Mouse (Mus musculus): ENCODE measurements around the gene Sbno1. TPM values are rescaled to one million over a fixed set of nuclear protein-coding genes. Genes with fewer than 3 reads are reported as not detected.
"Not testable (repeated sequence)": the region's sequence is repeated elsewhere in the genome, so short reads cannot be mapped to it uniquely, and the experiment has no call there.

Gene Sbno1
- total and polyA plus RNA-seq, 3 experiments: 11.3 to 62.9 (median 58.8) TPM

DNA sequence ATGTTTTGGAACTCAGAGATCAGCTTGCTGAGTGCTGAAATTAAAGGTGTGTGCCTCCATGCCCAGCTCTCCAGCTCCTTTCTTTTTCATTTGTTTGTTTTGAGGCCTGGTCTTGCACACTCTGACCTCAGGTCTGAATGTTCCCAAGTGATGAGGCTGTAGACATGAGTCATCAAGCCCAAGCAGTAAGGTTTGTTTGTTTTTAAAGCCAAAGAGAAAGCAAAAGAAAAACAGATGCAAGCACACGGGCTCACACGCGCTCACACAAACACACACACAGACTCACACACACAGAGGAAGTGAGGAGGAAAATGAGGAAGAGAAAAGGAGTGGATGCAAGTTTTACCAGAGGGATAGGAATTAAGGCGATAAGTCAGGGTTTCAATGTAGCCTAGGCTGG is 48.7 kb downstream of the Sbno1 start:
- intact Hi-C loops (cut with DNase I): no loop called here
- Histone ChIP-seq H3K4me1 (ENCODE audit: control insufficient read depth, insufficient read depth, low read length) (no peaks in the 10 kb centered on the region), H3K36me3 (ENCODE audit: control insufficient read depth, insufficient read depth, low read length) (peaks cover 8% of the 10 kb centered on the region), H3K27ac (no peak overlapping the region), H3K9ac (ENCODE audit: low read depth, low read length) (no peak overlapping the region), H3K4me3 (no peak overlapping the region), H3K27me3 (ENCODE audit: control insufficient read depth, insufficient read depth, low read length) (no peaks in the 10 kb centered on the region), H3K79me2 (replicated peaks; ENCODE audit: control insufficient read depth, insufficient read depth, low read length) (no peaks in the 10 kb centered on the region)
- WGBS: 76% methylated on average over 4 of the region's 4 CpGs
- TF ChIP-seq POLR2A (IDR thresholded peaks at IDR 0.05; ENCODE audit: insufficient read depth, low read depth, low read length) (no peak), CTCF (IDR thresholded peaks at IDR 0.05) (no peak), EP300 (IDR thresholded peaks at IDR 0.05; ENCODE audit: insufficient read depth, low read depth, low read length) (no peak)
- no peak for DNase-seq

DNA sequence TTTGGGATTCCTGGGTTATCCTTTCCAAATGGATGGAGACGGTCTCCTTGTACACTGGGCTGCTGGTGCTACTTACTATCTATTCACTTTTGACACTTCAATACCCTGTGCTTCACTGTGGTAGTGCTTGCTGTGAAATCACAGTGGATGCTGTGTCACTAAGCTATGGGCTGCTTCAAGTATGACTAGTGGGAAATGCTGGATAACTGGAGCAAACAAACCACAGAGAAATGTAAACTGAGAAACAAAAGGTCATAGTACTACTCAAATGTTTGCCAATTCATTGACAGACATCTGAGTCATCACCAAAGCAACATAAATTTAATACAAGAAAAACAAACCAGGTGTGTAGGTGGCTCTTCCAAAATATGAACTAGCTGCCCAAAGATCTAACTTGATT is 49.4 kb downstream of the Sbno1 start:
- H3K4me3 ChIP-seq: no peak overlapping the region
- no peaks in the 10 kb centered on the region for H3K79me2 ChIP-seq (replicated peaks; ENCODE audit: control insufficient read depth, insufficient read depth, low read length)
- H3K27me3 ChIP-seq (ENCODE audit: control insufficient read depth, insufficient read depth, low read length): no peaks in the 10 kb centered on the region
- H3K27ac ChIP-seq: no peak overlapping the region
- peaks cover 6% of the 10 kb centered on the region for H3K36me3 ChIP-seq (ENCODE audit: control insufficient read depth, insufficient read depth, low read length)
- H3K4me1 ChIP-seq (ENCODE audit: control insufficient read depth, insufficient read depth, low read length): no peaks in the 10 kb centered on the region
- intact Hi-C loops (cut with DNase I): no loop called here
- 92% methylated on average over 1 of the region's 1 CpGs for WGBS
- no peak for DNase-seq
- TF ChIP-seq CTCF (IDR thresholded peaks at IDR 0.05): no peak
- no peak overlapping the region for H3K9ac ChIP-seq (ENCODE audit: low read depth, low read length)

DNA sequence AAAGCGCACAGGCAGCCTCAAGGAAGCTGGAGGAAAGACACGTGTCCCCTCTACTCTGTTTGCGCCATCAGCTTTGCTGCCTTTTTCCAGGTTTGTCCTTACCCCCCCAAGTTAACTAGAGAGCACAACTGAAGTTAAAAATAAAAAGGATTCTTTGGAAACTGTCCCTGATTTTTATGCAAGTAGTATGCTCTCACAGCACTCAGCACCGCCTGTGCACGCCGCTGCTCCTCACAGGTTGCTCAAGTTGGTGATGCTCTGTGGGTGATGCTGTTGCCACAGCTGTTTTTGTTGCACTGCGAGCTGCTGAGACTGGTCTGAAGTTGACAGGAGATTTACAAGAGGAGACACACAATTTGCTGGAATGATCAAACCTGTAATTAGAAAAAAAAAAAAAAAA is 51.5 kb downstream of the Sbno1 start:
- no peaks in the 10 kb centered on the region for H3K27me3 ChIP-seq (ENCODE audit: control insufficient read depth, insufficient read depth, low read length)
- H3K27ac ChIP-seq: no peak overlapping the region
- no peak for TF ChIP-seq CTCF (IDR thresholded peaks at IDR 0.05)
- no peak for TF ChIP-seq EP300 (IDR thresholded peaks at IDR 0.05; ENCODE audit: insufficient read depth, low read depth, low read length)
- TF ChIP-seq POLR2A (IDR thresholded peaks at IDR 0.05; ENCODE audit: insufficient read depth, low read depth, low read length): no peak
- H3K36me3 ChIP-seq (ENCODE audit: control insufficient read depth, insufficient read depth, low read length): no peaks in the 10 kb centered on the region; the same call in 1 of the 2 replicates
- no peaks in the 10 kb centered on the region for H3K4me1 ChIP-seq (ENCODE audit: control insufficient read depth, insufficient read depth, low read length)
- intact Hi-C loops (cut with DNase I): no loop called here
- DNase-seq: no peak
- H3K9ac ChIP-seq (ENCODE audit: low read depth, low read length): no peak overlapping the region
- no peak overlapping the region for H3K4me3 ChIP-seq
- H3K79me2 ChIP-seq (replicated peaks; ENCODE audit: control insufficient read depth, insufficient read depth, low read length): no peaks in the 10 kb centered on the region
- 96% methylated on average over 7 of the region's 7 CpGs for WGBS

DNA sequence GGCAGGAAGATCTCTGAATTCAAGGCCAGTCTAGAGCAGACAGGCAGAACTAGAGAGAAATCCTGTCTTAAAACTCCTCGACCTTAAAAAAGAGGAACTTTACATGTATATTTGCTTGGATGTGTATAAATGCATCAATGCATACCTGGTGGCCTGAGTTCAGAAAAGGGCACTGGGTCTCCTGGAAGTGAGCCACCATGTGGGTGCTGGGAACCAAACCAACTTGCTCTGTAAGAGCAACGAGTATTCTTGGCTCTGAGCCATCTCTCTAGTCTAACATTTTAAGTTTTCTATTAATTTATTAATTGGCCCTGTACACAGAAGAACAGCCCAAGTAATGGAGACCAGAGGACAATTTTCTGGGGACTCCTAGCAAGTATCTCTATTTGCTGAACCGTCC is 59.1 kb downstream of the Sbno1 start:
- Histone ChIP-seq H3K79me2 (replicated peaks; ENCODE audit: control insufficient read depth, insufficient read depth, low read length) (no peaks in the 10 kb centered on the region), H3K27me3 (ENCODE audit: control insufficient read depth, insufficient read depth, low read length) (no peaks in the 10 kb centered on the region), H3K4me1 (ENCODE audit: control insufficient read depth, insufficient read depth, low read length) (no peaks in the 10 kb centered on the region), H3K9ac (ENCODE audit: low read depth, low read length) (no peak overlapping the region), H3K4me3 (no peak overlapping the region), H3K27ac (no peak overlapping the region), H3K36me3 (ENCODE audit: control insufficient read depth, insufficient read depth, low read length) (no peaks in the 10 kb centered on the region; the same call in 1 of the 2 replicates)
- TF ChIP-seq CTCF (IDR thresholded peaks at IDR 0.05) (no peak), POLR2A (IDR thresholded peaks at IDR 0.05; ENCODE audit: insufficient read depth, low read depth, low read length) (no peak), EP300 (IDR thresholded peaks at IDR 0.05; ENCODE audit: insufficient read depth, low read depth, low read length) (no peak)
- intact Hi-C loops (cut with DNase I): no loop called here
- 63% methylated on average over 3 of the region's 3 CpGs for WGBS
- no peak for DNase-seq

DNA sequence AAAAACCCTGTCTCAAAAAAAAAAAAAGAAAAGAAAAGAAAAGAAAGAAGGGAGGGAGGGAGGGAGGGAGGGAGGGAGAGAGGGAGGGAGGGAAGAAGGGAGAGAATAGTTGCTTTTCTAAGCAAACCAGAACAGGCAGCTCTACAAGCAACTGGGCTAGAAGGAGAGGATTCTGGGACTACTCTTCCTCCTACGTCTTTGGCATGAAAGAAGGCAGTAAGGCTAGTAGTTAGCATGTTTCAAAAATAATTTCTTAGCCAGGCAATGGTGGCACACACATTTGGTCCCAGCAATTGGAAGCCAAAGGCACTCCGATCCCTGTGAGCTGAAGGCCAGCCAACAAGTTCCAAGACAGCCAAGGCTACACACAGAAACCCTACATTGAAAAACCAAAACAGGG is 60.0 kb downstream of the Sbno1 start:
- Histone ChIP-seq H3K27me3 (ENCODE audit: control insufficient read depth, insufficient read depth, low read length) (no peaks in the 10 kb centered on the region), H3K27ac (no peak overlapping the region), H3K36me3 (ENCODE audit: control insufficient read depth, insufficient read depth, low read length) (no peaks in the 10 kb centered on the region), H3K9ac (ENCODE audit: low read depth, low read length) (no peak overlapping the region), H3K4me1 (ENCODE audit: control insufficient read depth, insufficient read depth, low read length) (no peaks in the 10 kb centered on the region), H3K79me2 (replicated peaks; ENCODE audit: control insufficient read depth, insufficient read depth, low read length) (no peaks in the 10 kb centered on the region), H3K4me3 (no peak overlapping the region)
- WGBS: 89% methylated on average over 2 of the region's 2 CpGs
- intact Hi-C loops (cut with DNase I): no loop called here
- TF ChIP-seq CTCF (IDR thresholded peaks at IDR 0.05) (no peak), POLR2A (IDR thresholded peaks at IDR 0.05; ENCODE audit: insufficient read depth, low read depth, low read length) (no peak), EP300 (IDR thresholded peaks at IDR 0.05; ENCODE audit: insufficient read depth, low read depth, low read length) (no peak)
- DNase-seq: no peak

DNA sequence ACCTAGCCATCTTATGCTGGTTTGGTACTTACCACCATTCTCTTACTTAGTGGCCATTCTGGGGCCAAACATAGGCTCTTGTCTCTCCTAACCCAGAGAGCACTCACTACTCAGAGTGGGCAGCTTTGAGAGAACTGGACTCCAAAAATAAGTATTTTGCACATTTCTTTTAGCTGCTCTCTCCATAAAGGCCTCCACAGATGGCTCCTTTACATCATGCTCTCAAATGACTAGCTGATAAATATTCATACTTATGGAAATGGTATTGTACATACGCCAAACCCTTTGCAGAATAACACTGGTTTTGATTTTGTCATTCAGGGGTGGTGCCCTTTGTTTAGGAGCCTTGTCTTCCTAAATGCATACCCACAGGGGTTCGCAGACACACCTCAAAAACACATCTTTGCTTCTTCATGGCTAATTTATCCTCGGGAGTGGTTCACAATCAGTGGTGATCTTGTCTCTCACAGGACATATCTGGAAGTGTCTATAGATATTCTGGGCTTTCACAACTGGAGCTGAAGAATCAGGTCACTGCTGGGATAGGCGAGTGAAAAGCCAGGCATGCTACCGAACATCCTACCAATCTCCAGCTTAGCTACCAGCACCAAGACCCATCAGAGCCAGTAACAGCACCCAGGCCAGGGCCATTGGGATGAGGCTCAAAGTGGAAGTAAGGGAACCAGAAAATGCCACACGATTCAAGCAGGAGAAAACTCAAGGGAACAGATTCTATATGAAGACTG is 61.5 kb downstream of the Sbno1 start:
- no peak for TF ChIP-seq EP300 (IDR thresholded peaks at IDR 0.05; ENCODE audit: insufficient read depth, low read depth, low read length)
- TF ChIP-seq POLR2A (IDR thresholded peaks at IDR 0.05; ENCODE audit: insufficient read depth, low read depth, low read length): no peak
- TF ChIP-seq CTCF (IDR thresholded peaks at IDR 0.05): no peak
- Histone ChIP-seq H3K4me1 (ENCODE audit: control insufficient read depth, insufficient read depth, low read length) (no peaks in the 10 kb centered on the region), H3K4me3 (no peak overlapping the region), H3K9ac (ENCODE audit: low read depth, low read length) (no peak overlapping the region), H3K79me2 (replicated peaks; ENCODE audit: control insufficient read depth, insufficient read depth, low read length) (no peaks in the 10 kb centered on the region), H3K36me3 (ENCODE audit: control insufficient read depth, insufficient read depth, low read length) (no peaks in the 10 kb centered on the region), H3K27ac (no peak overlapping the region), H3K27me3 (ENCODE audit: control insufficient read depth, insufficient read depth, low read length) (no peaks in the 10 kb centered on the region)
- no peak for DNase-seq
- intact Hi-C loops (cut with DNase I): no loop called here
- 87% methylated on average over 6 of the region's 6 CpGs for WGBS

DNA sequence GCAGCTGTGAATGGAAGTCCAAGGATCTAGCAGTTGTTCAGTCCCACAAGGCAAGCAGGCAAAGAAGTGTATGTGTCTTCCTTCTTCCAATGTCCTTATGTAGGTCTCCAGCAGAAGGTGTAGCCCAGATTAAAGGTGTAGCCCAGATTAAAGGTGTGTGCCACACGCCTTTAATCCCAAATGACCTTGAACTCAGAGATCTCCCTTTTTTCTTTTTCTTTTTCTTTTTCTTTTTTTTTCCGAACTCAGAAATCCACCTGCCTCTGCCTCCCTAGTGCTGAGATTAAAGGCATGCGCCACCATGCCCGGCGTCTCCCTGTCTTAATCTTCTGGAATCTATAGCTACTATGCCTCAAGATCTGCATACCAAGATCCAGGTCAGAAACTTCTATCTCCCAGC is 62.8 kb downstream of the Sbno1 start, which contains the start of gene Cdk2ap1:
TSS of gene Cdk2ap1 (minus strand) at position 101 of the 400 bp plus-strand sequence.
- H3K27ac ChIP-seq; DNase-seq; H3K4me1 ChIP-seq (ENCODE audit: control insufficient read depth, insufficient read depth, low read length); H3K36me3 ChIP-seq (ENCODE audit: control insufficient read depth, insufficient read depth, low read length); H3K9ac ChIP-seq (ENCODE audit: low read depth, low read length); H3K4me3 ChIP-seq; H3K79me2 ChIP-seq (replicated peaks; ENCODE audit: control insufficient read depth, insufficient read depth, low read length); intact Hi-C loops (cut with DNase I); H3K27me3 ChIP-seq (ENCODE audit: control insufficient read depth, insufficient read depth, low read length): not testable (repeated sequence)
- 88% methylated on average over 5 of the region's 5 CpGs for WGBS
